In genomic region chr7:89215714-89216113, GRCm38 (mm10) we compare ENCODE assay signal across 12 mouse cellular contexts.
DNase-seq lines count a peak whose midpoint lies in the region; ATAC-seq and TF ChIP-seq lines count a peak whose summit lies in the region.
"Had no signal": no experiment of that assay in that cellular context is flagged by ENCODE, and none has a peak within 500 bp of the region (broad histone marks: within the 10 kb centered on the region; RNA-seq: fewer than 3 reads in every experiment).

No protein-coding gene starts in this region.

- H3K9ac ChIP-seq in forebrain, embryonic 16.5 days (replicated peaks; ENCODE audit: low read depth, low read length), result no peak overlapping the region
- H3K9ac ChIP-seq in forebrain, postnatal 0 days, result no peak overlapping the region
- peak overlapping the region; percentile 34; the same call in 1 of the 2 replicates for H3K9ac ChIP-seq in CH12.LX (ENCODE audit: insufficient read depth, low read depth)

- no peak overlapping the region for H3K4me2 ChIP-seq in forebrain, embryonic 16.5 days (ENCODE audit: low read length)
- H3K4me2 ChIP-seq in forebrain, postnatal 0 days (ENCODE audit: low read depth), result no peak overlapping the region
- peak overlapping the region; percentile 96 for H3K4me2 ChIP-seq in CH12.LX (ENCODE audit: insufficient read depth, low read depth, poor library complexity, severe bottlenecking)
- H3K4me2 ChIP-seq: heart, embryonic 11.5 days had no signal

- WGBS in forebrain, embryonic 16.5 days, result 56% methylated on average over 7 of the region's 7 CpGs
- 63% methylated on average over 7 of the region's 7 CpGs for WGBS in forebrain, postnatal 0 days
- 8% methylated on average over 7 of the region's 7 CpGs for WGBS in macrophage (ENCODE audit: missing documents)

- H3K27me3 ChIP-seq in forebrain, embryonic 16.5 days (replicated peaks; ENCODE audit: control insufficient read depth, insufficient read depth, low read length), result no peaks in the 10 kb centered on the region
- H3K27me3 ChIP-seq in forebrain, postnatal 0 days (ENCODE audit: insufficient read depth, low read length), result no peaks in the 10 kb centered on the region
- no peaks in the 10 kb centered on the region for H3K27me3 ChIP-seq in CH12.LX (replicated peaks)
- H3K27me3 ChIP-seq: Patski had no signal

- in situ Hi-C loops in CH12.LX (cut with MboI; ENCODE audit: low pct_ligation_motif_present, low pct_unique_long_range_greater_than_20kb, low sequenced_read_pairs), result no loop called here

- no peaks in the 10 kb centered on the region for H3K36me3 ChIP-seq in forebrain, embryonic 16.5 days (ENCODE audit: control insufficient read depth, insufficient read depth)
- no peaks in the 10 kb centered on the region for H3K36me3 ChIP-seq in forebrain, postnatal 0 days (ENCODE audit: insufficient read depth)
- H3K36me3 ChIP-seq in CH12.LX (replicated peaks in 1 of 2; ENCODE audit: control insufficient read depth in 1 of 2, insufficient read depth in 1 of 2, low read length in 1 of 2) (peaks cover 0 to 2% of the 10 kb centered on the region in 2 experiments), macrophage (ENCODE audit: inconsistent target) (no peaks in the 10 kb centered on the region)

- DNase-seq in forebrain, postnatal 0 days, result no peak
- DNase-seq in left cerebral cortex, adult 2 months (ENCODE audit: extremely low spot score in 1 of 2, low spot score in 2 of 2), result no peak
- no peak for DNase-seq in left cerebral cortex, postnatal 14 days (ENCODE audit: low spot score in 2 of 2)
- DNase-seq in CH12.LX (ENCODE audit: extremely low read depth), result peak; percentile 29
- DNase-seq in cerebellum, adult 11 months, result no peak
- DNase-seq in adrenal gland, adult 8-10 months, result no peak
- DNase-seq: cerebellum, postnatal 36 days; kidney, adult 8-10 months had no signal

- no peak for TF ChIP-seq RAD21 in CH12.LX (IDR thresholded peaks at IDR 0.05; ENCODE audit: low read depth, low read length)

- ATAC-seq in forebrain, embryonic 16.5 days, result 0 out of 2 replicates have a peak, but pooled peaks have one; percentile 23
- no peak for ATAC-seq in forebrain, postnatal 0 days
- ATAC-seq: Patski had no signal

- H3K4me1 ChIP-seq in forebrain, embryonic 16.5 days (replicated peaks; ENCODE audit: control insufficient read depth, insufficient read depth, low read length), result no peaks in the 10 kb centered on the region
- peaks cover 2% of the 10 kb centered on the region; the same call in 1 of the 2 replicates for H3K4me1 ChIP-seq in forebrain, postnatal 0 days (ENCODE audit: insufficient read depth)
- H3K4me1 ChIP-seq in CH12.LX (ENCODE audit: control insufficient read depth in 1 of 2, insufficient read depth in 2 of 2), result peaks cover 3 to 54% of the 10 kb centered on the region in 2 experiments; a peak in 3 of 4 replicates

- TF ChIP-seq EP300 in CH12.LX (IDR thresholded peaks at IDR 0.05; ENCODE audit: low read length), result no peak

- no peaks in the 10 kb centered on the region for H3K9me3 ChIP-seq in forebrain, embryonic 16.5 days (ENCODE audit: control insufficient read depth, low read length)
- no peaks in the 10 kb centered on the region for H3K9me3 ChIP-seq in forebrain, postnatal 0 days (ENCODE audit: low read length)
- H3K9me3 ChIP-seq in CH12.LX (replicated peaks; ENCODE audit: low read length), result no peaks in the 10 kb centered on the region

- intact Hi-C loops in left cerebral cortex, adult 2 months (cut with DNase I), result no loop called here
- intact Hi-C loops in left cerebral cortex, postnatal 14 days (cut with DNase I), result no loop called here

- no peak overlapping the region for H3K27ac ChIP-seq in forebrain, embryonic 16.5 days (ENCODE audit: low read length)
- H3K27ac ChIP-seq in forebrain, postnatal 0 days (ENCODE audit: low read depth, low read length), result no peak overlapping the region
- peak overlapping the region; percentile 3; the same call in 1 of the 2 replicates for H3K27ac ChIP-seq in left cerebral cortex, adult 2 months
- H3K27ac ChIP-seq in CH12.LX (ENCODE audit: insufficient read depth, low read depth) (peak overlapping the region; percentile 71), macrophage (peak overlapping the region; percentile 91)

- no peak overlapping the region for H3K4me3 ChIP-seq in forebrain, embryonic 16.5 days (replicated peaks; ENCODE audit: low read length)
- no peak overlapping the region for H3K4me3 ChIP-seq in forebrain, postnatal 0 days (ENCODE audit: low read depth, low read length)
- H3K4me3 ChIP-seq in left cerebral cortex, adult 2 months, result no peak overlapping the region
- H3K4me3 ChIP-seq in CH12.LX (replicated peaks in 1 of 3; ENCODE audit: low read depth in 2 of 3, low read length in 2 of 3, poor library complexity in 1 of 3) (peak overlapping the region; percentile 5 to 14 (median 12)), macrophage (ENCODE audit: inconsistent target) (peak overlapping the region; percentile 3; the same call in 1 of the 2 replicates)

- TF ChIP-seq POLR2A in CH12.LX (IDR thresholded peaks at IDR 0.05; ENCODE audit: low read depth, low read length), result 0 out of 2 replicates have a peak, but pooled peaks have one; percentile 29

- dilution Hi-C loops in CH12.LX (cut with MboI; ENCODE audit: extremely low pct_ligation_motif_present, extremely low pct_unique_long_range_greater_than_20kb, low sequenced_read_pairs), result no loop called here

- TF ChIP-seq CTCF in forebrain, postnatal 0 days (IDR thresholded peaks at IDR 0.05; ENCODE audit: low read depth), result no peak
- no peak for TF ChIP-seq CTCF in left cerebral cortex, adult 2 months (IDR thresholded peaks at IDR 0.05)
- TF ChIP-seq CTCF in CH12.LX (conservative IDR thresholded peaks at IDR 0.05 in 1 of 2, IDR thresholded peaks at IDR 0.05 in 1 of 2; ENCODE audit: low read depth in 2 of 2, low read length in 2 of 2), result no peak

- no peaks in the 10 kb centered on the region for H3K79me2 ChIP-seq in CH12.LX (replicated peaks; ENCODE audit: control insufficient read depth, extremely low read depth, insufficient read depth, poor library complexity, severe bottlenecking)
- peaks cover 55% of the 10 kb centered on the region for H3K79me2 ChIP-seq in macrophage (ENCODE audit: inconsistent target)

TF ChIP-seq in CH12.LX, 34 proteins besides CTCF, POLR2A, EP300 and RAD21:
- no peak for TF ChIP-seq E2F4 (IDR thresholded peaks at IDR 0.05; ENCODE audit: insufficient replicate concordance, low read depth, low read length)
- TF ChIP-seq JUND (conservative IDR thresholded peaks at IDR 0.05; ENCODE audit: low read depth, low read length), result no peak
- peak; percentile 60; the same call in 1 of the 2 replicates for TF ChIP-seq TBP (conservative IDR thresholded peaks at IDR 0.05; ENCODE audit: low read depth, low read length)

Comparison
In these comparisons a context has a peak if more than half of its experiments do, and no peak if none do; other contexts are left out.
1. H3K27ac ChIP-seq: peak in left cerebral cortex, adult 2 months (single experiment), CH12.LX (single experiment) and macrophage (single experiment); none in forebrain, embryonic 16.5 days (single experiment) and forebrain, postnatal 0 days (single experiment).
2. H3K4me3 ChIP-seq: peak in CH12.LX (3 of 3) and macrophage (single experiment); none in forebrain, embryonic 16.5 days (single experiment), forebrain, postnatal 0 days (single experiment) and left cerebral cortex, adult 2 months (single experiment).